Mouse (Mus musculus) left cerebral cortex, postnatal 36 days (tissue): ENCODE data around the gene Fam234b. TPM values are rescaled to one million over a fixed set of nuclear protein-coding genes. Genes with fewer than 3 reads are reported as not detected.

Experiments
- DNase-seq, 2 experiments: peaks; one replicate each; pipeline ENCODE4 v3.0.0; 2021 to 2022; ENCODE audit warnings: low spot score in 2 of 2, mixed read lengths in 1 of 2
- intact Hi-C: fragments of 180-260 bp; cut with DNase I; formaldehyde crosslinking; loops from one replicate; pipeline ENCODE4 v1.15.1; 2025
- total RNA-seq, 2 experiments: library from RNA; stranded (reverse); gene quantifications; 2 replicates each; pipeline ENCODE4 v1.2.3; 2021

Gene Fam234b
- total RNA-seq, 2 experiments from 2014 or later: 159 to 171 TPM

DNA sequence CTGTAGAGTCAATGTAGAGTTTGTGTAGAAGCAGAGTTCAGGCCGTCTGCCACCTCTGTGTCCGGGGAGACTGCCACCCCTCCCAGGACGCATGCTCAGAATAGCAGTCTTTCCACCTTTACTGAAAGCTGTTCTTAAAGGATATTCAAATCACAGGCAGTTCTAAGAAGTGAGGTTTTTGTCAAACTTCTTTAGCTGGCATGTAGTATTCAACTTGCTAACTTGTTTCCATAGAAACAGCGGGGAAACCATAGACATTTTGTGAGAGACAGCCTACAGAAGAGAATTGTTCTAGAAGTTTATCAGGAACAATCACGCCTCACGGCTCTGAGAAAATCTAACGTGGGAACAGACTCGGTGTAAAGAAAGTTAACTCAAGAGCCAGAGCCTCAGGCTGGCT lies 9.1 kb downstream of the Fam234b start:
- no peak for DNase-seq
- intact Hi-C loops: no loop called here

- DNase-seq: no peak
- intact Hi-C loops: no loop called here
Observed at GRCm38 (mm10) chr6:135211169-135211568, 13.4 kb downstream of the Fam234b start.

- DNase-seq: no peak
- intact Hi-C loops: no loop called here
Observed at GRCm38 (mm10) chr6:135212666-135213065, 14.9 kb downstream of the Fam234b start.

DNA sequence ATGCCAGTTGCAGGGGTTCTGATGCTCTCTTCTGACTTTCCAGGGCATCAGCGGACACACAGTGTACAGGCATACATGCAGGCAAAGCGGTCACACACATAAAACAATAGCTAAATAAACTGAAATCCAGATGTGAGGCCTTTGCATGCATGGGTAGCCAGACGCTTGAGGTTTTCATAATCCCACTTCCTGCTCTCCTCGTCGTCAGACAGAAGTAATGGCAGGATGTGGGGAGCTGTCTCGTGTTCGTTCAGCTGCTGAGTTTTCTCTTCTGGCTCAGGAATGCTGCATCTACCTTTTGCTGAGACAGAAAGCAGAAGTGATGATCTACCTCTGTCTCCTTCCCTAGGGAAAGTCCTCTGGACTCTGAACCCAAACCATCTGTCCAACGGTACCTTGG lies 20.6 kb downstream of the Fam234b start:
- intact Hi-C loops: no loop called here
- DNase-seq: no peak

GRCm38 (mm10) chr6:135219916-135220315 lies 22.1 kb downstream of the Fam234b start:
- DNase-seq: no peak
- intact Hi-C loops: no loop called here

- no peak for DNase-seq
- intact Hi-C loops: no loop called here
Observed at GRCm38 (mm10) chr6:135223786-135224416, 26.1 kb downstream of the Fam234b start.

GRCm38 (mm10) chr6:135228465-135228941 lies 30.7 kb downstream of the Fam234b start:
- intact Hi-C loops: no loop called here
- no peak for DNase-seq

GRCm38 (mm10) chr6:135230586-135230985 lies 32.8 kb downstream of the Fam234b start:
- DNase-seq: no peak
- intact Hi-C loops: loop anchor here (5.0 kb wide), 1 partner anchor 83 kb away; no protein-coding TSS in a partner anchor

DNA sequence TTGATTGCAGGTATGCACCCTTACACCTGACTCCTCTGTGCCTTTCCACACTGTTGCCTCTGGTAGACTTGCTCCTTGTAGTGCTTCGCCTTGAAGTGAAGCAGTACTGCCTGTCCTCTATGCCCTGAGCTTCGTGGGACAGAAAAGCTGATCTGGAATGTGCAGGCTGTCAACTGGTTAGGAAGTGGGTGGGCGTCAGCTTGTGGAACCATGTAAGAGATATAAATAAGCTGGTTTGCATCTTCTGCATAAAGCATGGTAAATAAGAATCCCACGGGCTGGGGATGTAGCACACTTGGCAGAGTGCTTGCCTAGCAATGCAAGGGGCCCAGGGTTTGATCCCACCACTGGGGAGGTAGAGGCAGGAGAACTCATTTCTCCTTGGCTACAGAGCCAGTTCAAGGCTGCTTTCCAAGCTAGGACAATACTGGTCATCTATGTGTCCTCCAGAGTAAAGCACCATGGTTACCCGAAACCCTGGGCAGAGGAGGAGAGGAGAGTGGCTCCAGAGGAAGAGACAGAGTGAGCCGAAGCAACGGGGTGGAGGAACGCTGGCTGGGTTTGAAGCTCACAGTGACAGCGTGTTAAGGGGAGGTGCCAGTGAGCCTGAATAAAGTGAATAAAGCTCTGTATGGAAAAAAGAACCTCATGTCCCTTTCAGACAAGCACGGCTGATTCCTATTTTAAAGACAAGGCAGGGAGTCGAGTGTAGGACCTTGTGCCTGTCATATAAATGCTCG lies 34.8 kb downstream of the Fam234b start:
- intact Hi-C loops: loop anchor here (5.0 kb wide), 1 partner anchor 85 kb away; no protein-coding TSS in a partner anchor
- DNase-seq: peak; percentile 40 to 58

GRCm38 (mm10) chr6:135235742-135236141 lies 38.0 kb downstream of the Fam234b start:
- intact Hi-C loops: no loop called here
- no peak for DNase-seq

- no peak for DNase-seq
- intact Hi-C loops: no loop called here
Observed at GRCm38 (mm10) chr6:135236576-135236975, 38.8 kb downstream of the Fam234b start.

GRCm38 (mm10) chr6:135237326-135237725 lies 39.5 kb downstream of the Fam234b start:
- DNase-seq: no peak
- intact Hi-C loops: no loop called here

- intact Hi-C loops: no loop called here
Observed at GRCm38 (mm10) chr6:135238211-135238610, 40.4 kb downstream of the Fam234b start.

DNA sequence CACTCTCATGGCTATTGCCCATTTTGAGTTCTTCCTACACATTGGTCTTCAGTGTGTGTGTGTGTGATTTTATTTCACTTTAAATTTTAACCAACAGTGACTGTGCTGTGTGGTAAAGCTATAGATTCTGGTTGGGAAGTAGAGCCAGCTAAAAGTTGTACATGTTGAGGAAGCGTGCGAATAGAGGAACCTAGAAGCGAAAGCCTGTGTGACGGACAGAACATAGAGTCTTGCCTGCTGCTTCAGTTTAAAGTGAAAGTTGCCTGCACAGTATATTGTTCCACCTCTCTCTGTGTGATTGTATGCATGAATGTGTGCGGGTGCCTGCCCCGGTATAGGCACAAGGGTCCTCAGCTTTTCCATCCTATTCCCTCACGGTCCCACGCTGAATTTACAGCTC lies 42.6 kb downstream of the Fam234b start:
- DNase-seq: no peak
- intact Hi-C loops: no loop called here

More at GRCm38 (mm10) chr6:135238211-135238610, 40.4 kb downstream of the Fam234b start:
- DNase-seq: no peak

GRCm38 (mm10) chr6:135245586-135245985 lies 47.8 kb downstream of the Fam234b start:
- intact Hi-C loops: loop anchor here (5.0 kb wide), 1 partner anchor 158 kb away; no protein-coding TSS in a partner anchor
- DNase-seq: no peak

GRCm38 (mm10) chr6:135247861-135248260 lies 50.1 kb downstream of the Fam234b start:
- DNase-seq: no peak
- intact Hi-C loops: loop anchor here (5.0 kb wide), 1 partner anchor 161 kb away; no protein-coding TSS in a partner anchor

GRCm38 (mm10) chr6:135249846-135250531 lies 52.2 kb downstream of the Fam234b start:
- intact Hi-C loops: loop anchor here (1.0 to 5.0 kb wide), 2 partner anchors 127 to 163 kb away; no protein-coding TSS in a partner anchor
- DNase-seq: peak; percentile 49 to 74

GRCm38 (mm10) chr6:135250926-135251699 lies 53.3 kb downstream of the Fam234b start:
- intact Hi-C loops: no loop called here
- DNase-seq: no peak
